Mouse (Mus musculus): ENCODE results near the gene Evi5.

DNA sequence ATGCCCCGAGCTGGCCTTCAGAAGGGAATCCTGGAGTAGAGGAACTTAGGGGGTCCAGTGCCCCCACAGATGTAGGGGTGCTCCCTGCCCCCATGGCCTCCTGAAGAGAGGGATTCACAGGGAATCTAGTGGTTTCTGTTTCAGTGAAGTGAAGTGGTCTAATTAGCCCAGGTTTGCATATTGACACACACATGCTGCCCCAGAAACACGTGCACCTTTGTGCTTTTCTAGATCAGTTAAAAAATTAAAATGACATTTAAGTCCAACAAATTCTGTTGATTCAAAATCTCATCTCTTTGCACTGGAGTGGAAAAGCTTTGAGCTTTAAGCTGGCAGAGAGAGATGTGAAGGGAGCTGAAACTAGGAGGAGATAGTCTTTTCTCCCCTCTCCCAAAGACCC lies 143.1 kb downstream of the Evi5 start:
- TF ChIP-seq CTCF (IDR thresholded peaks at IDR 0.05; ENCODE audit: extremely low read depth, insufficient read depth, insufficient read length, insufficient replicate concordance) (no peak), POLR2A (IDR thresholded peaks at IDR 0.05; ENCODE audit: low read depth, low read length) (no peak)
